Mouse (Mus musculus) kidney, postnatal 36 days (tissue): ENCODE measurements around the gene Abhd14b.
A peak's percentile ranks its signal among the peaks of the same experiment; 100 is the strongest.
"Not testable (repeated sequence)": the region's sequence is repeated elsewhere in the genome, so short reads cannot be mapped to it uniquely, and the experiment has no call there.

Experiments used
- DNase-seq, 2 experiments: peaks; one replicate each; pipeline ENCODE4 v3.0.0; 2021 to 2022; ENCODE audit warnings: mixed read lengths in 2 of 2

Gene Abhd14b

DNA sequence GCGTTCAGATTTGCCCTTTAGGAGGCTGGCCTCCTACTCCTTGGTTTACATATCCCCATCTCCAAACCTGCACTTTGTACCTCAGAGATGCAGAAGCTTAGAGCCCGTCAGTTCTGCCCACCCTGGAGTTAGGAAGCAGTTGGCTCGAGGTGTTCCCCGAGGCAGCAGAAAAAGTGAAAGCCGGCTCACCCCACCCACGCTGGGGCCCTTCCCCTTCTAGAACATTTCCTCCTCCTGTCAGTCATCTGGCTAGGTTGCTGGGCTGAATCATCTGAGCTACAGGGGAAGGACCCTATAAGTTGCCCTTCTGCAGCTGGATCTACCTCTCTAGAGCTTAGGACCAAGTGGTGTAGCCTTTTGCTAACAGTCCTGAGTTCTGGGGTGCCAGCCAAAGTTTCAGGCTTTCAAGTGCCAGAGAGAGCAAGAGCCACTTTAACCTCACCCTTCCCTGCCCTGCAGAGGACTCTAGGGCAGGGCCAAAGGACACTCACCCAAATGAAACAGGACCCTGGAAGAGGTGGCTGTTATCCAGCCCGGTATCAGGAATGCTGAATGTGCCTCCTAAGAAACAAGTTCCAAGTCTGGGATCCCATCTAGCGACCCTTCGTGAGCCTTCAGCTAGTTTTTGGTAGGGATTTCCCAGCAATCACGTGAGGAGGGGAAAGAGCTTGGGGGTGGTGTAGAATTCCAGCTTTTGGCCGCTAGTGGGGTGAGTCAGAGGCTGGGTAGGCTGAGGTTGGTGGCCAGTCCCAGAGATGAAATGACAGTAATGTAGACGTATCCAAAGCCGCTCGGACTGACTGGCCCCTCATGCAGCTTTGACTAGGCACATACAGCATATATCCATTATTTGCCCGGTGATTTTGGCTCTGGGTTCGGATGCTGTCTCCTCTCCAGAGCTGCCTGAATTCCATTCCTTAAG, 29.0 kb downstream of the Abhd14b start:
- peak; percentile 72 to 77 for DNase-seq

DNA sequence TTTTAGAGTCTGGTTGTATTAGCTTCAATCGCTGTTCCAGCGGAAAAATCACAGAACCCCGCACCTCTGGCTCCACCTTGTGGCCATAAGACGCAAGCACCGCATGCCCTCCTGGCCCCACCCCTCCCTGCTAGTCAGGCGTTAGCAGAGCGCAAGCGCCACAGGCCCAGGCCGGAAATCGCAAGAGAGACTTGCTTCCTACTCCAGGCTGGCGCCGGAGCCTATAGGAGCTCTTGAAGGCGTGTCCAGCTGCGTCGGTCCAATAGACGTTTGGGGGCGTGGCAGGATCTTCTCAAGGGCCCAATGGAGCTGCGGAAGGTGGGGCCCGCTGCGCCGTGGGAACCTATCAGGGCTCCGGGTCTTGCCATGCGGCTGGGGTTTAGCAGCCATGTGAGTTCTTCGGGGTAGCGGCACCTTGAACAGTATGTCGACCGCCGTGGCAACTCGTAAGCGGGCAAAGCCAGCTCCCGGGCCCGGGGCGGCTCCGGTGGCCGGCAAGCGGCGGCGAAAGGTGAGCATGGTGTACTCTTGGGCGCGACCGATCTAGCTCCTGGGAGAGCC, 29.7 kb downstream of the Abhd14b start, which contains the start of gene Parp3:
Gene Parp3, minus strand, starts transcription at position 26 of the 561 bp plus-strand sequence.
- DNase-seq, result peak; percentile 98 to 100

- DNase-seq, result no peak
Observed at GRCm38 (mm10) chr9:106477649-106478048, 30.4 kb downstream of the Abhd14b start.

DNA sequence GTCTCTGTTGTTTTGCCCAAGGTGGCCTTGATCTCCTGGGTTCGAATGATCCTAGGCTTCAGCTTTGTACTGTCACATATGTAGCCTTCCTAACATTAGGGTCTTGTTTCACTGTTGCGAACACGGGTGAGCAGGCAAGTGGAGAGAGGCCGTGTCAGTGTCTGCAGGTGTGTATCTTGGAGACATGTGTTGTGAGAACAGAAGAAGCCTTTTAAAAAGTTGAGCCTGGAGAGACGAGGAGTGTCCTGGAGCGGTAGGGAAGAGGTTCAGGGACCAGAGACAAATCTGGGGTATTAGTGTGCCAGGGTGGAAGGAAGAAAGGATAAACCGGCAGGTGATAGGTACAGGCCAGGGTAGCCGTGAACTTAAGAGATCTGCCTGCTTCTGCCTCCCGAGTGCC, 30.8 kb downstream of the Abhd14b start:
- no peak for DNase-seq

GRCm38 (mm10) chr9:106480541-106480940, 33.3 kb downstream of the Abhd14b start:
- no peak for DNase-seq

GRCm38 (mm10) chr9:106481075-106481474, 33.8 kb downstream of the Abhd14b start:
- DNase-seq, result no peak

- DNase-seq, result no peak
Observed at GRCm38 (mm10) chr9:106481676-106482075, 34.4 kb downstream of the Abhd14b start.

DNA sequence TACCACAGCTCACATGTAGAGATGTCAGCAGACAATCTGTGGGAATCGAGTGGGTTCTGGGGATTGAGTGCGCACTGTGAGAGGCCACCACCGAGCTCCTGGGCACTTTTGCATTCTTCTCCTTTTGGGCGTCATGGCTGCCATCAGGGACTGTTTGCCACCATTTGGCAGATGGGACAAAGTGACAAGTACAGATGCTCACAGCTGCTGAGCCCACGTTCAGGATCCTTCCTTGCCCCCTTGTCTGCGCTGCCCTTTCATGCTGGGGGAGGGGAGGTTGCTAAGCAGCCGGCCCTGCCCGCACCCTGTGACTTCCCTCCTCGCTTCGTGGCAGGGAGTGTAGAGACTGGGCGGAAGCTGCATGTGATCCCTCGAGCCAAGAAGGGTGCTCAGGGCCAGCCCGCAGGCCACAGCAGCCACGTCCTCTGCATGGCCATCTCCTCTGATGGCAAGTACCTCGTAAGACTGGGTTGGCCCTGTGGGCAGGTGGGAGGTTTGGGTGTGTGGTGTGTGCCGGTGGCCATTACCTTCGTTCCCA, 35.4 kb downstream of the Abhd14b start:
- DNase-seq, result no peak

- DNase-seq, result no peak
Observed at GRCm38 (mm10) chr9:106483136-106483535, 35.9 kb downstream of the Abhd14b start.

DNA sequence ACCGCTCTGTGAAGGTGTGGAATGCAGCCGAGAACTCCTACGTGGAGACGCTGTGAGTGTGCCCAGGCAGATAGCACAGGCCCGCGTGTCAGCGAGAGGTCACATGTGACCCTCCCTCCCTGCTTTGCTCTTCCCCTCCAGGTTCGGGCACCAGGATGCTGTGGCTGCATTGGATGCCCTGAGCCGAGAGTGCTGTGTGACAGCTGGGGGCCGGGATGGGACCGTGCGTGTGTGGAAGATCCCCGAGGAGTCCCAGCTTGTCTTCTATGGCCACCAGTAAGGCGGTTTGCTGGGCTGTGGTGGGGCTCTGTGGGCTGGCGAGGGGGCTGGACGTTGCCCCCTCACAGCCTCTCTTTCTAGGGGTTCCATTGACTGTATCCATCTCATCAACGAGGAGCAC, 36.3 kb downstream of the Abhd14b start:
- no peak for DNase-seq

- no peak for DNase-seq
Observed at GRCm38 (mm10) chr9:106485076-106485475, 37.8 kb downstream of the Abhd14b start.

GRCm38 (mm10) chr9:106487602-106488001, 40.3 kb downstream of the Abhd14b start:
- not testable (repeated sequence) for DNase-seq

DNA sequence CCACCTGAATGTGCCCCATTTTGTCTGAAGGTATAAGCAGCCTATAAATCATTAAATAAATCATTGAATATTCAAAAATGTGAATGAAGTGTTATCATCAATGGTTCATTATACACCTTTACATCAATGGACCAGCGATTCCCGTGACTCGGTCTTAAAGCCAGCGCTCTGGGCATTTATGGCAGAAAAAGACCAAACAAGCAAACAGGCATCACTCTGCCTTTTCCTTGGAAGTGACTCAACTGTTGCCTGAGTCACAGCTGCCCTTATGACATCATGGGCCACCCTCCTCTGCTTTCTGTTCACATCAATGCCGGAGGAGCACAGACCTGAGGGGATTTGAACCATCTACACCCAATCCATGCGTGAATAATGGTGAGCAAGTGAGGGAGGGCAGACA, 52.4 kb downstream of the Abhd14b start, which contains the start of gene Iqcf1:
Gene Iqcf1, plus strand, starts transcription at position 301 of the 400 bp plus-strand sequence.
- DNase-seq, result no peak

GRCm38 (mm10) chr9:106501846-106502245, 54.6 kb downstream of the Abhd14b start:
- no peak for DNase-seq
